Mouse (Mus musculus) forebrain, embryonic 13.5 days (tissue): ENCODE measurements around the gene Aif1l. TPM values are rescaled to one million over a fixed set of nuclear protein-coding genes. Genes with fewer than 3 reads are reported as not detected.

Experiments
- polyA plus RNA-seq: library from polyadenylated mRNA; unstranded; fragments of >200 nt; fragmentation: Nextera tagmentation; extraction: Ambion mirVana; gene quantifications from 2 replicates; pipeline ENCODE4 v1.2.1, GENCODE M21; 2015

The Aif1l gene
- polyA plus RNA-seq, 1 experiment from 2014 or later, result 74.8 TPM

Other genes starting within 250 kb of the Aif1l start
- 0.13 and 0.19 TPM in 2 replicates for gene Qrfp, start 139.6 kb upstream of the Aif1l start, polyA plus RNA-seq
- gene Fibcd1, start 104.1 kb upstream of the Aif1l start, polyA plus RNA-seq, result 1.2 and 1.5 TPM in 2 replicates
- gene Lamc3, start 62.8 kb upstream of the Aif1l start, polyA plus RNA-seq, result 3.2 and 3.3 TPM in 2 replicates
- gene Nup214, start 24.3 kb downstream of the Aif1l start, polyA plus RNA-seq, result 101 and 103 TPM in 2 replicates
- 0.36 and 0.73 TPM in 2 replicates for gene Fam78a, start 134.7 kb downstream of the Aif1l start, polyA plus RNA-seq
- gene Plpp7, start 145.4 kb downstream of the Aif1l start, polyA plus RNA-seq, result 10.3 and 11.9 TPM in 2 replicates
- gene Prrc2b, start 200.9 kb downstream of the Aif1l start, polyA plus RNA-seq, result 53.0 and 57.4 TPM in 2 replicates